ENCODE assay signal across 8 mouse cellular contexts in genomic region chr1:136259543-136259892, GRCm38 (mm10). TPM values are rescaled to one million over a fixed set of nuclear protein-coding genes. Genes with fewer than 3 reads are reported as not detected.
DNase-seq lines count a peak whose midpoint lies in the region; ATAC-seq and TF ChIP-seq lines count a peak whose summit lies in the region.

No protein-coding gene starts in this region.

- H3K4me1 ChIP-seq in embryonic facial prominence, embryonic 14.5 days (ENCODE audit: control insufficient read depth, insufficient read depth, low read length) = 0 out of 2 replicates have a peak, but pooled peaks cover 4% of the 10 kb centered on the region
- H3K4me1 ChIP-seq in intestine, embryonic 14.5 days (replicated peaks; ENCODE audit: control insufficient read depth, insufficient read depth, low read length) = peaks cover 8% of the 10 kb centered on the region; the same call in 1 of the 2 replicates

- no peak for DNase-seq in left cerebral cortex, adult 2 months (ENCODE audit: extremely low spot score in 1 of 2, low spot score in 2 of 2)
- DNase-seq in left cerebral cortex, adult 8-10 months (ENCODE audit: low spot score in 2 of 2) = no peak
- no peak for DNase-seq in embryonic facial prominence, embryonic 14.5 days (ENCODE audit: low spot score)
- no peak for DNase-seq in intestine, embryonic 14.5 days (ENCODE audit: low spot score)
- no peak for DNase-seq in left cerebral cortex, postnatal 36 days (ENCODE audit: low spot score in 2 of 2)
- no peak for DNase-seq in frontal cortex, postnatal 36 days (ENCODE audit: low spot score in 2 of 2)
- DNase-seq in kidney, adult 8-10 months = no peak

- no peaks in the 10 kb centered on the region for H3K36me3 ChIP-seq in embryonic facial prominence, embryonic 14.5 days (ENCODE audit: control insufficient read depth, insufficient read depth, low read length)
- H3K36me3 ChIP-seq in intestine, embryonic 14.5 days (ENCODE audit: control insufficient read depth, insufficient read depth, low read length) = no peaks in the 10 kb centered on the region
- H3K36me3 ChIP-seq in myocyte (ENCODE audit: control insufficient read depth, insufficient read depth) = no peaks in the 10 kb centered on the region

- H3K4me3 ChIP-seq in left cerebral cortex, adult 2 months = peak overlapping the region; percentile 63
- H3K4me3 ChIP-seq in embryonic facial prominence, embryonic 14.5 days (ENCODE audit: low read depth, low read length) = peak overlapping the region; percentile 59
- H3K4me3 ChIP-seq in intestine, embryonic 14.5 days (ENCODE audit: low read depth, low read length) = peak overlapping the region; percentile 50
- no peak overlapping the region for H3K4me3 ChIP-seq in myocyte

- no peak for ATAC-seq in embryonic facial prominence, embryonic 14.5 days (ENCODE audit: low read depth)
- no peak for ATAC-seq in intestine, embryonic 14.5 days (replicated peaks; ENCODE audit: low FRiP score, low TSS enrichment, low read depth)

- WGBS in embryonic facial prominence, embryonic 14.5 days = 1% methylated on average over 13 of the region's 16 CpGs
- 4% methylated on average over 16 of the region's 16 CpGs for WGBS in intestine, embryonic 14.5 days

- H3K27ac ChIP-seq in left cerebral cortex, adult 2 months = peak overlapping the region; percentile 90; the same call in 1 of the 2 replicates
- H3K27ac ChIP-seq in embryonic facial prominence, embryonic 14.5 days (replicated peaks; ENCODE audit: low read depth, low read length) = no peak overlapping the region
- no peak overlapping the region for H3K27ac ChIP-seq in intestine, embryonic 14.5 days (ENCODE audit: low read depth)

- H3K27me3 ChIP-seq in embryonic facial prominence, embryonic 14.5 days (replicated peaks; ENCODE audit: control insufficient read depth, insufficient read depth, low read length) = peaks cover 50% of the 10 kb centered on the region
- H3K27me3 ChIP-seq in intestine, embryonic 14.5 days (replicated peaks; ENCODE audit: control insufficient read depth, insufficient read depth, low read length) = peaks cover 61% of the 10 kb centered on the region
- H3K27me3 ChIP-seq in myocyte (ENCODE audit: control insufficient read depth, insufficient read depth, insufficient read length) = peaks cover 11% of the 10 kb centered on the region

- H3K4me2 ChIP-seq in embryonic facial prominence, embryonic 14.5 days (ENCODE audit: low read depth, low read length) = peak overlapping the region; percentile 97
- peak overlapping the region; percentile 88 for H3K4me2 ChIP-seq in intestine, embryonic 14.5 days (ENCODE audit: low read length)
- peak overlapping the region; percentile 73 for H3K4me2 ChIP-seq in myocyte (ENCODE audit: low read depth)

- peak overlapping the region; percentile 2 for H3ac ChIP-seq in myocyte (ENCODE audit: control insufficient read depth, insufficient read length)

- no peaks in the 10 kb centered on the region for H3K9me3 ChIP-seq in embryonic facial prominence, embryonic 14.5 days (ENCODE audit: control insufficient read depth, low read length)
- no peaks in the 10 kb centered on the region for H3K9me3 ChIP-seq in intestine, embryonic 14.5 days (ENCODE audit: control insufficient read depth, low read length)

- peak overlapping the region; percentile 66; the same call in 1 of the 2 replicates for H3K9ac ChIP-seq in embryonic facial prominence, embryonic 14.5 days (ENCODE audit: low read depth, low read length)
- H3K9ac ChIP-seq in intestine, embryonic 14.5 days (ENCODE audit: low read length) = no peak overlapping the region

- intact Hi-C loops in left cerebral cortex, adult 2 months (cut with DNase I) = no loop called here
- intact Hi-C loops in left cerebral cortex, postnatal 36 days (cut with DNase I) = no loop called here

- no peak for TF ChIP-seq CTCF in left cerebral cortex, adult 2 months (IDR thresholded peaks at IDR 0.05)

- no peaks in the 10 kb centered on the region for H3K79me2 ChIP-seq in myocyte (ENCODE audit: control insufficient read depth, insufficient read depth)

- no peak for TF ChIP-seq POLR2A in myocyte (IDR thresholded peaks at IDR 0.05; ENCODE audit: insufficient read length, low read depth)

TF ChIP-seq in myocyte, 11 proteins besides CTCF, POLR2A, EP300 and RAD21:
- TF ChIP-seq E2F4 (IDR thresholded peaks at IDR 0.05; ENCODE audit: insufficient read depth) = no peak
- no peak for TF ChIP-seq POLR2AphosphoS2 (IDR thresholded peaks at IDR 0.05; ENCODE audit: insufficient read length, low read depth)
- TF ChIP-seq USF1 (IDR thresholded peaks at IDR 0.05; ENCODE audit: low read depth) = no peak
- TF ChIP-seq MAX (IDR thresholded peaks at IDR 0.05; ENCODE audit: low read depth) = no peak
- no peak for TF ChIP-seq SRF (IDR thresholded peaks at IDR 0.05; ENCODE audit: control insufficient read depth, insufficient read length, low read depth)
- TF ChIP-seq REST (IDR thresholded peaks at IDR 0.05; ENCODE audit: insufficient read depth, insufficient read length) = no peak
- TF ChIP-seq TCF12 (IDR thresholded peaks at IDR 0.05; ENCODE audit: insufficient read depth, poor library complexity, severe bottlenecking) = no peak
- no peak for TF ChIP-seq CEBPB (IDR thresholded peaks at IDR 0.05; ENCODE audit: insufficient read depth, poor library complexity, severe bottlenecking)
TF ChIP-seq in myocyte: peak in this region for 0.

RNA-seq across cellular contexts. Expression of gene Gpr25, which starts 1.2 kb away (rescaled TPM):
- total RNA-seq in left cerebral cortex, adult 2 months (2021) = 1 to 10 TPM; 5.6 to 6.3 TPM
- total RNA-seq in left cerebral cortex, adult 8-10 months (2022) = 1 to 10 TPM; 5.1 to 7.4 (median 5.8) TPM
- polyA plus RNA-seq in embryonic facial prominence, embryonic 14.5 days (2014; fragmentation: Nextera tagmentation; extraction: Ambion mirVana) = not detected in 2 replicates
- not detected in 2 replicates for polyA plus RNA-seq in intestine, embryonic 14.5 days (2014; fragmentation: Nextera tagmentation; extraction: Ambion mirVana)
- 0.18 TPM for polyA plus RNA-seq in myocyte (2012; fragmentation: generic; extraction: Trizol)
- total RNA-seq in left cerebral cortex, postnatal 36 days (2021) = 1 to 10 TPM; 5.5 to 7.7 TPM

RNA-seq across cellular contexts. Expression of gene Inava, which starts 25.5 kb away (rescaled TPM):
- total RNA-seq in left cerebral cortex, adult 2 months (2021) = 1 to 10 TPM; 2.2 to 3.0 TPM
- 1 to 10 TPM; 1.2 to 2.7 (median 1.5) TPM for total RNA-seq in left cerebral cortex, adult 8-10 months (2022)
- polyA plus RNA-seq in embryonic facial prominence, embryonic 14.5 days (2014; fragmentation: Nextera tagmentation; extraction: Ambion mirVana) = 8.0 and 10.8 TPM in 2 replicates
- 30.9 and 32.5 TPM in 2 replicates for polyA plus RNA-seq in intestine, embryonic 14.5 days (2014; fragmentation: Nextera tagmentation; extraction: Ambion mirVana)
- polyA plus RNA-seq in myocyte (2012; fragmentation: generic; extraction: Trizol) = 11.1 TPM
- 1 to 10 TPM; 2.5 to 3.3 TPM for total RNA-seq in left cerebral cortex, postnatal 36 days (2021)

RNA-seq across cellular contexts. Expression of gene Mroh3, which starts 46.9 kb away (rescaled TPM):
- total RNA-seq in left cerebral cortex, adult 2 months (2021) = 1 to 10 TPM; 1.2 to 1.8 TPM
- 1 to 10 TPM in 1 of 4 experiments, under 1 TPM in 3; 0.37 to 1.2 (median 0.56) TPM for total RNA-seq in left cerebral cortex, adult 8-10 months (2022)
- not detected in 2 replicates for polyA plus RNA-seq in embryonic facial prominence, embryonic 14.5 days (2014; fragmentation: Nextera tagmentation; extraction: Ambion mirVana)
- 0.91 and 1.1 TPM in 2 replicates for polyA plus RNA-seq in intestine, embryonic 14.5 days (2014; fragmentation: Nextera tagmentation; extraction: Ambion mirVana)
- polyA plus RNA-seq in myocyte (2012; fragmentation: generic; extraction: Trizol) = 0.16 TPM
- 1 to 10 TPM in 1 of 2 experiments, under 1 TPM in 1; 0.54 to 1.2 TPM for total RNA-seq in left cerebral cortex, postnatal 36 days (2021)
